Mouse (Mus musculus) MEL (cell line): ENCODE results near the gene Pxk.
A peak's percentile ranks its signal among the peaks of the same experiment; 100 is the strongest.
"Not testable (repeated sequence)": the region's sequence is repeated elsewhere in the genome, so short reads cannot be mapped to it uniquely, and the experiment has no call there.

ENCODE experiments used
- BHLHE40 ChIP-seq: IDR thresholded peaks from 2 replicates; pipeline ENCODE4 v1.6.1; 2012; ENCODE audit warnings: low read depth, mild to moderate bottlenecking, inconsistent platforms, low read length, improper control_type of control experiment, borderline replicate concordance
- CTCF ChIP-seq, 3 experiments: IDR thresholded peaks in 2 of 3; conservative IDR thresholded peaks in 1 of 3; 2 replicates each; pipeline ENCODE4 v1.5.1; 2011 to 2012; ENCODE audit warnings: low read length in 3 of 3, low read depth in 2 of 3, mild to moderate bottlenecking in 2 of 3, improper control_type of control experiment in 1 of 3, inconsistent platforms in 1 of 3, mixed read lengths in 1 of 3, moderate library complexity in 1 of 3; ENCODE audit not compliant: control insufficient read depth in 1 of 3, insufficient read depth in 1 of 3, poor library complexity in 1 of 3, severe bottlenecking in 1 of 3
- MYC ChIP-seq: IDR thresholded peaks from 2 replicates; pipeline ENCODE4 v1.6.1; 2011; ENCODE audit warnings: low read depth, mild to moderate bottlenecking, low read length, improper control_type of control experiment, moderate library complexity
- NELFE ChIP-seq: IDR thresholded peaks from 2 replicates; pipeline ENCODE4 v1.6.1; 2011; ENCODE audit warnings: low read depth, low read length, improper control_type of control experiment
- POLR2A ChIP-seq, 2 experiments: IDR thresholded peaks; 2 replicates each; pipeline ENCODE4 v1.6.1; 2011 to 2012; ENCODE audit warnings: low read length in 2 of 2, mild to moderate bottlenecking in 2 of 2, control low read depth in 1 of 2, improper control_type of control experiment in 1 of 2, low read depth in 1 of 2, moderate library complexity in 1 of 2; ENCODE audit not compliant: control insufficient read depth in 1 of 2, insufficient read depth in 1 of 2, poor library complexity in 1 of 2
- TBP ChIP-seq: IDR thresholded peaks from 2 replicates; pipeline ENCODE4 v1.8.0; 2011; ENCODE audit warnings: low read depth, low read length, improper control_type of control experiment
- ZKSCAN1 ChIP-seq: IDR thresholded peaks from 2 replicates; pipeline ENCODE4 v1.6.1; 2012; ENCODE audit warnings: low read depth, mild to moderate bottlenecking, inconsistent platforms, low read length, improper control_type of control experiment, moderate library complexity

DNA sequence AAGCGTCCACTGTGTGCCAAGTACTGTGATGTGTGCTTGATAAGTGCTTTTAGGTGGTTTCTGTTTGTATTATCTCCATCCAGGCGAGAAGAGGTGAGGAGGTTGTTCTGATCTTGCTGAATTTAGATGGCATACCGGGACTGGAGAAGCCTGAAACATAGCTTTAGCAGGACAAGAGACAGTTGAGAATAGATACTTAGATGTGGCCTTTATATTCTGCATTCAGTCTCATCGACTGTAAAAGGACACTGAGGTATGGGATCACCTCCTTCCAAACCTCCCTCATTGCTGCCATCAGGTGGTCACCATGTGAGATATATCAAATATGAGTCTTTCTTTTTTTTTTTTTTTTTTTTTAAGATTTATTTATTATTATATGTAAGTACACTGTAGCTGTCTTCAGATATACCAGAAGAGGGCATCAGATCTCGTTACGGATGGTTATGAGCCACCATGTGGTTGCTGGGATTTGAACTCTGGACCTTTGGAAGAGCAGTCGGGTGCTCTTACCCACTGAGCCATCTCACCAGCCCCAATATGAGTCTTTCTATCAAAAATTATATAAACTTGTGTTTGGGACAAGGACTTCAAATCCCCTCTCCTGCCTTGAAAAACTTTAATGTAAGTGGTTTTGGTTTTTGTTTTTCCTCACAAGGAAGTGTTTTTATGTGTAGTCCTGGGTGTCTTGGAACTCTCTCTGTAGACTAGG lies 75.7 kb downstream of the Pxk start:
- TF ChIP-seq TBP; POLR2A (IDR thresholded peaks at IDR 0.05; ENCODE audit: control insufficient read depth in 1 of 2, insufficient read depth in 1 of 2, low read depth in 1 of 2, low read length in 2 of 2, poor library complexity in 1 of 2); MYC; BHLHE40; NELFE; ZKSCAN1: not testable (repeated sequence)
- peak in 2 of 3 experiments; percentile 27 to 45; a peak in 3 of 6 replicates for TF ChIP-seq CTCF (IDR thresholded peaks at IDR 0.05 in 2 of 3, conservative IDR thresholded peaks at IDR 0.05 in 1 of 3; ENCODE audit: control insufficient read depth in 1 of 3, insufficient read depth in 1 of 3, low read depth in 2 of 3, low read length in 3 of 3, poor library complexity in 1 of 3, severe bottlenecking in 1 of 3)
